Mouse (Mus musculus) embryonic facial prominence, embryonic 15.5 days (tissue): ENCODE results near the gene Eif3a. TPM values are rescaled to one million over a fixed set of nuclear protein-coding genes. Genes with fewer than 3 reads are reported as not detected.

Experiments used
- ATAC-seq: fragments of 200-750 bp; cut with Nextera tagmentation; 2 replicates; pipeline ENCODE4 v1.8.0; 2017; ENCODE audit warnings: low read depth, moderate TSS enrichment; ENCODE audit not compliant: insufficient number of reproducible peaks, low FRiP score, low TSS enrichment
- H3K27ac ChIP-seq: fragments of 300-500 bp; sonication (generic); replicated peaks from 2 replicates; pipeline ENCODE4 v1.5.1; 2015; ENCODE audit warnings: mild to moderate bottlenecking, inconsistent platforms
- H3K27me3 ChIP-seq: fragments of 300-500 bp; sonication (generic); 2 replicates; pipeline ENCODE4 v1.6.1; 2015; ENCODE audit warnings: inconsistent platforms
- H3K36me3 ChIP-seq: fragments of 300-500 bp; sonication (generic); 2 replicates; pipeline ENCODE4 v1.6.1; 2015; ENCODE audit warnings: mild to moderate bottlenecking, inconsistent platforms
- H3K4me1 ChIP-seq: fragments of 300-500 bp; sonication (generic); 2 replicates; pipeline ENCODE4 v1.6.1; 2015; ENCODE audit warnings: inconsistent platforms
- H3K4me2 ChIP-seq: fragments of 300-500 bp; sonication (generic); replicated peaks from 2 replicates; pipeline ENCODE4 v1.6.1; 2015; ENCODE audit warnings: mild to moderate bottlenecking, inconsistent platforms
- H3K4me3 ChIP-seq: fragments of 300-500 bp; sonication (generic); replicated peaks from 2 replicates; pipeline ENCODE4 v1.5.1; 2015; ENCODE audit warnings: mild to moderate bottlenecking, inconsistent platforms
- H3K9ac ChIP-seq: fragments of 300-500 bp; sonication (generic); 2 replicates; pipeline ENCODE4 v1.6.1; 2015; ENCODE audit warnings: inconsistent platforms
- H3K9me3 ChIP-seq: fragments of 300-500 bp; sonication (generic); replicated peaks from 2 replicates; pipeline ENCODE4 v1.6.1; 2016; ENCODE audit warnings: inconsistent platforms
- WGBS: fragments of 180-500 bp; shearing (Covaris S2); methylation state at CpG from one replicate; pipeline ENCODE4 v1.1.7; 2015; 5-methylcytosine and 5-hydroxymethylcytosine counted together
- polyA plus RNA-seq: library from polyadenylated mRNA; unstranded; fragments of >200 nt; fragmentation: Nextera tagmentation; extraction: Ambion mirVana; gene quantifications from 2 replicates; pipeline ENCODE4 v1.2.1, GENCODE M21; 2015

Gene Eif3a
- polyA plus RNA-seq, result 131 and 138 TPM in 2 replicates

DNA sequence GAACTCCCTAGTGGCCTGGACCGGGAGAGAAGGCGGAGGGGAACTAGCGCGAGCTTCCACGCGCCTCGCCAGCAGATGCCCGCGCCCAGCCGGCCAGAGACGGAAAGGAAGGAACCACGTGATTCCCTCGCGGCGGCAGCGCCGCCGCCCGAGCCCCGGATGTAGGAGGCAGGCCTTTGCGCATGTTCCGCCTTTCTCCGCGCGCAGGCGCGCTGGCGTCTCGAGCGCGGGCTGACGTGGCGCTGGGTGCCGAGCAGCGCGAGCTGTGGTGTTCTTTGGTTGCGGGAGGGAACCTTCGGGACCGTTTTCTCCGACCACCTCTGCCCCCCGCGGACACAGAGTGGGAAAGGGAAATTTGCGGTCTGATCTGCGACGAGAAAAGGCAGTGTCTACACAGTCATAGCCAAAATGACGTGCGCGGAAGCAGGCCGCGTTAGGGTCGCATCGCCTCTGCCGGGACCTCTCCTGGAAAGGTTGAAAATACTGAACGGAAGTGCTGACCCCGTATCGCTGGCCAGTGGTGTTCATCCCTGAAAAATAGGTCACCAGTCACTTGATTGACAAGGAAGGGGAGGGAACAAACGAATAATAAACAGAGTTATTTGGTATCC is at the start of gene Eif3a:
Gene Eif3a, minus strand, starts transcription at position 108 of the 611 bp plus-strand sequence.
- Histone ChIP-seq H3K4me1 (peaks cover 12% of the 10 kb centered on the region; the same call in 1 of the 2 replicates), H3K9me3 (no peaks in the 10 kb centered on the region), H3K27ac (peak within 1 kb of the TSS; percentile 99), H3K9ac (peak within 1 kb of the TSS; percentile 100), H3K36me3 (no peaks in the 10 kb centered on the region), H3K27me3 (no peaks in the 10 kb centered on the region), H3K4me2 (peak within 1 kb of the TSS; percentile 59), H3K4me3 (peak within 1 kb of the TSS; percentile 98)
- WGBS, result 2% methylated on average over 57 of the region's 57 CpGs
- peak; percentile 94 for ATAC-seq

GRCm38 (mm10) chr19:60837747-60838146 is 47.3 kb upstream of the Eif3a start:
- Histone ChIP-seq H3K4me3 (no peak overlapping the region), H3K9ac (no peak overlapping the region), H3K9me3 (no peaks in the 10 kb centered on the region), H3K27ac (no peak overlapping the region), H3K4me2 (no peak overlapping the region), H3K4me1 (no peaks in the 10 kb centered on the region), H3K36me3 (peaks cover 62% of the 10 kb centered on the region), H3K27me3 (no peaks in the 10 kb centered on the region)
- ATAC-seq, result no peak
- 65% methylated on average over 1 of the region's 1 CpGs for WGBS

DNA sequence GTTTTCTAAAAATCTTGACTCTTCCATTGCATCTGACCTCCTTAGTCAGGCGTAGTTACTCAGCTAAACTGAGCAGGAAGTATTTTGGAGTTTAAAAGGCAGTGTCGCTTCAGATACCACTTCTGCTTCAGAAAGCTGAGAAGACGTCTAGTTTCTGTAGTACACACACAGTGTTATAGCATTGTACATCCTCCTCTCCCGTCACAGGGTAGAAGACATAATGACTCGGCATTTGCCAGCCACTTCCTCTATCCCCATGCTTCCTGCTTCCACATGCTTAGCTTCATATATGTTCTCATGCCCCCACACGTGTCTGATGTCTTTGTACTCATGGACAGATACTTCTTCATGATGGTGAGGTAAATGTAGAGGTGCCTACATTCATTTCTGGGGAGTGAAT is 28.2 kb upstream of the Eif3a start:
- H3K9me3 ChIP-seq, result no peaks in the 10 kb centered on the region
- no peaks in the 10 kb centered on the region for H3K4me1 ChIP-seq
- H3K4me2 ChIP-seq, result no peak overlapping the region
- no peak overlapping the region for H3K9ac ChIP-seq
- 85% methylated on average over 6 of the region's 6 CpGs for WGBS
- H3K27ac ChIP-seq, result no peak overlapping the region
- no peak for ATAC-seq
- H3K36me3 ChIP-seq, result peaks cover 60% of the 10 kb centered on the region
- H3K4me3 ChIP-seq, result no peak overlapping the region
- H3K27me3 ChIP-seq, result no peaks in the 10 kb centered on the region

- no peak overlapping the region for H3K4me2 ChIP-seq
- no peak overlapping the region for H3K4me3 ChIP-seq
- WGBS, result 97% methylated on average over 6 of the region's 6 CpGs
- ATAC-seq, result no peak
- H3K4me1 ChIP-seq, result peaks cover 9% of the 10 kb centered on the region; the same call in 1 of the 2 replicates
- H3K27ac ChIP-seq, result no peak overlapping the region
- no peaks in the 10 kb centered on the region for H3K27me3 ChIP-seq
- no peak overlapping the region for H3K9ac ChIP-seq
- peaks cover 20% of the 10 kb centered on the region for H3K36me3 ChIP-seq
- H3K9me3 ChIP-seq, result no peaks in the 10 kb centered on the region
These were observed 22.7 kb upstream of the Eif3a start for GRCm38 (mm10) chr19:60813133-60813532.

- H3K4me1 ChIP-seq, result peaks cover 9% of the 10 kb centered on the region; the same call in 1 of the 2 replicates
- WGBS, result 17% methylated on average over 10 of the region's 10 CpGs
- peak overlapping the region; percentile 75 for H3K4me3 ChIP-seq
- peak overlapping the region; percentile 64 for H3K4me2 ChIP-seq
- H3K27me3 ChIP-seq, result no peaks in the 10 kb centered on the region
- 0 out of 2 replicates have a peak overlapping the region, but pooled peaks have one; percentile 73 for H3K27ac ChIP-seq
- peaks cover 15% of the 10 kb centered on the region for H3K36me3 ChIP-seq
- H3K9me3 ChIP-seq, result no peaks in the 10 kb centered on the region
- peak overlapping the region; percentile 48 for H3K9ac ChIP-seq
- ATAC-seq, result no peak
These were observed 21.6 kb upstream of the Eif3a start for GRCm38 (mm10) chr19:60812036-60812389.

DNA sequence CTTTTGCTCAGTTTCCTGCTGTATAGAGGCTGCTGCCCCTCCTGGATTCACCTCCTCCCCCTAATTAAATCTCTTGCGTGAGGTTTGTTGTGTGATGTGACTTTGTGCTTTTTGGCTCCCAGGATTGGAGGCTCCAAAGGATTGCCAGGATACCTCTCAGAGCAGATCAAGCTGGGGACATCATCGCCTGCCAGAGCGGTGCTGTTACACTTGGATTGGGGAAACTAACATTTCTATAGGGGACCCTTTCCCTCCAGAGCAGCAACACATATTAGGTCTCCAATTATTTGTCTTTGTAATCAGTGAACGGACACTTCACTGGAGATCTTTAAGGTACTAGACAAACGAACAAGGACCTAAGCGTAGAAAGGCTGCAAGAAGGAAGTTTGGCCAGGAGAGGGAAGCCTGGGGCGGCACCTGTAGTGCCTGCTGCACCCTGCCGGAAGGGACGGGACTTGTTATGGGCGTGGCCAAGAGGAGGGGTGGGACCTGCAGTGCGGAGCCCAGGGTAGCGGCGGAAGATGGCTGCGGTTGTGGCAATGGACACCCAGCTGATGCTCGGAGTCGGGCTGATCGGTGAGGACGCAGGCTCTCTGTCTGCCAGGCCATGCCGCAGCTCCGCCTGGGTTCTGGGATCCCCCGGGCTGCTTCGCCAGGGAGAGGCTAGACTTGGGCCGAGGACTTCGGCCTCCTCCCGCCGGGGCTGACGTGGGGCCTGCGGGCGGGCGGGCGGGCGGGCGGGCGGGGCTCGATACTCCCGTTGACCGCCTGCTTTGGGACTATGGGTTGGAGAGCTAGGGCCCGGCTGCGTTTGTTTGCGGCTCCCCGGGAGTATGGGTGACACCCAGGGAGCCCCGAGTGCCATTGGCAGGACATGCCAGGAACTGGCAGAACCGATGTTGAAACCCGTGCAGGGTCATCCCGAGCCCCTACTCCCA is 20.9 kb upstream of the Eif3a start, which contains the start of gene Fam45a:
Gene Fam45a, plus strand, starts transcription at position 488 of the 938 bp plus-strand sequence.
- no peaks in the 10 kb centered on the region for H3K27me3 ChIP-seq
- peaks cover 11% of the 10 kb centered on the region for H3K36me3 ChIP-seq
- peaks cover 9% of the 10 kb centered on the region; the same call in 1 of the 2 replicates for H3K4me1 ChIP-seq
- peak within 1 kb of the TSS; percentile 48 for H3K9ac ChIP-seq
- peak within 1 kb of the TSS; percentile 64 for H3K4me2 ChIP-seq
- 0 out of 2 replicates have a peak within 1 kb of the TSS, but pooled peaks have one; percentile 73 for H3K27ac ChIP-seq
- ATAC-seq, result peak; percentile 99
- WGBS, result 2% methylated on average over 45 of the region's 45 CpGs
- H3K9me3 ChIP-seq, result no peaks in the 10 kb centered on the region
- H3K4me3 ChIP-seq, result peak within 1 kb of the TSS; percentile 75

DNA sequence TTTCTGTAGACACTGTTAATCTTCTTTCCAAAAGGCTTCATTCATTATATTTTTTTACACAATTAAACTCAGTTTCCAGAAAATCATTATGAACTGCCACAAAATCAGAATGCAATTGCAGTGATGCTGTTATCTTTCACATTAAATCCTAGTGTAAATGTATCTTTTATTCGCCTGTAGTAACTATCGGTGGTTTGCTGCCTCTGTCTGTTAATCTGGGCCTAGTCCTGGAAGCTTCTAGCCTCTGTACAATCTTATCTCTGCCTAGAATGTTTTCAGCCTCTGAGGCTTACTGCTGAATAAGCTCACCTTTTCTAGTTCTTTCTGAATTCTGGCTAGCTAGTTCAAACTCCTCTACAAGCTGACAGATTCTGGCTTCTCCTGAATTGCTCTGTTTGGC is 19.5 kb upstream of the Eif3a start:
- Histone ChIP-seq H3K9ac (no peak overlapping the region), H3K4me3 (no peak overlapping the region), H3K4me1 (peaks cover 9% of the 10 kb centered on the region; the same call in 1 of the 2 replicates), H3K27me3 (no peaks in the 10 kb centered on the region), H3K27ac (no peak overlapping the region), H3K36me3 (peaks cover 3% of the 10 kb centered on the region; the same call in 1 of the 2 replicates), H3K4me2 (no peak overlapping the region), H3K9me3 (no peaks in the 10 kb centered on the region)
- 87% methylated on average over 2 of the region's 2 CpGs for WGBS
- ATAC-seq, result no peak

DNA sequence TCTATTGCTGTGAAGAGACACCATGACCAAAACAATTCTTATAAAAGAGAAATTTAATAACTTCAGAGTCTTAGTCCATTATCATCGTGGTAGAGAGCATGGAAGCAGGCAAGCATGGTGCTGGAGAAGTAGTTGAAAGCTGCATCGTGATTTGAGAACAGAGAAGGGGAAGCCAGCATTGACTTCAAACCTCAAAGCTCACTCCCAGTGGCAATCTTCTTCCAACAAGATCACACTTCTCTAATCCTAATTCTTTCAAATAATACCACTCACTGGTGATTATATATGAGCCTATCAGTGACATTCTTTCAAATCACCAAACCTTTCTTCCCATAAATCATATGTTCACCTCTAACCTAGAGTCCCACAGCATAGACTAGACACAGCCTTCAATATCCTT is 14.4 kb upstream of the Eif3a start:
- no peak overlapping the region for H3K4me2 ChIP-seq
- no peaks in the 10 kb centered on the region for H3K36me3 ChIP-seq
- no peaks in the 10 kb centered on the region for H3K4me1 ChIP-seq
- no peak overlapping the region for H3K27ac ChIP-seq
- H3K4me3 ChIP-seq, result no peak overlapping the region
- H3K9me3 ChIP-seq, result no peaks in the 10 kb centered on the region
- no peaks in the 10 kb centered on the region for H3K27me3 ChIP-seq
- ATAC-seq, result no peak
- WGBS, result 55% methylated on average over 2 of the region's 2 CpGs
- H3K9ac ChIP-seq, result no peak overlapping the region

GRCm38 (mm10) chr19:60799867-60800569 is 9.6 kb upstream of the Eif3a start:
- Histone ChIP-seq H3K36me3 (no peaks in the 10 kb centered on the region), H3K27ac (no peak overlapping the region), H3K4me1 (no peaks in the 10 kb centered on the region), H3K4me2 (no peak overlapping the region), H3K27me3 (0 out of 2 replicates have a peak, but pooled peaks cover 3% of the 10 kb centered on the region), H3K9me3 (no peaks in the 10 kb centered on the region), H3K4me3 (no peak overlapping the region), H3K9ac (no peak overlapping the region)
- no peak for ATAC-seq
- 65% methylated on average over 7 of the region's 7 CpGs for WGBS

DNA sequence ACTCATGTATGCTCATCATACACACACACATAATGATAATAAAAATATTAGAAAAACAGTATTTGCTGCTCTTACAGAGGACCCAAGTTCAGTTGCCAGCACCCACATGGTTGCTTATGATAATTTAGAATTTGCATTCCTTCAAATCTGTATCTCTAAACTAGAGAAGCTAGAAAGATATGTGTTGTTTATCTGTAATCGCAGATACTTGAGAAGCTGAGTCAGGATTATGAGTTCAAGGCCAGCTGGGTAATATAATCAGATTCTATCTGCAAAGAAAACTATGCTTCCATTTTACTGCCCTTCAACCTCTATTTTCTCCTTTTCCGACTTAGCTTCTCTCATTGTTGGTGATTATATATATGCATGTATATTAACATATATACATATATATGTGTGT is 7.0 kb upstream of the Eif3a start:
- no peak overlapping the region for H3K9ac ChIP-seq
- WGBS, result 86% methylated on average over 2 of the region's 2 CpGs

GRCm38 (mm10) chr19:60795244-60795643 is 4.8 kb upstream of the Eif3a start:
- Histone ChIP-seq H3K36me3 (no peaks in the 10 kb centered on the region), H3K4me1 (0 out of 2 replicates have a peak, but pooled peaks cover 4% of the 10 kb centered on the region), H3K27me3 (0 out of 2 replicates have a peak, but pooled peaks cover 3% of the 10 kb centered on the region), H3K27ac (no peak overlapping the region), H3K4me3 (no peak overlapping the region), H3K4me2 (no peak overlapping the region), H3K9ac (no peak overlapping the region), H3K9me3 (no peaks in the 10 kb centered on the region)
- ATAC-seq, result no peak
- 68% methylated on average over 2 of the region's 2 CpGs for WGBS

More for the DNA sequence above, 7.0 kb upstream of the Eif3a start:
- no peak for ATAC-seq
- Histone ChIP-seq H3K4me1 (no peaks in the 10 kb centered on the region), H3K27ac (no peak overlapping the region), H3K4me3 (no peak overlapping the region), H3K27me3 (0 out of 2 replicates have a peak, but pooled peaks cover 3% of the 10 kb centered on the region), H3K9me3 (no peaks in the 10 kb centered on the region), H3K4me2 (no peak overlapping the region), H3K36me3 (no peaks in the 10 kb centered on the region)
